ENCODE assay signal across 13 mouse cellular contexts in genomic region chr9:56882818-56883217, GRCm38 (mm10). TPM values are rescaled to one million over a fixed set of nuclear protein-coding genes. Genes with fewer than 3 reads are reported as not detected.
DNase-seq lines count a peak whose midpoint lies in the region; ATAC-seq lines count a peak whose summit lies in the region.
"Had no signal": no experiment of that assay in that cellular context is flagged by ENCODE, and none has a peak within 500 bp of the region (broad histone marks: within the 10 kb centered on the region; RNA-seq: fewer than 3 reads in every experiment).

No protein-coding gene starts in this region.

- ATAC-seq in lung, embryonic 15.5 days (ENCODE audit: borderline replicate concordance, extremely low read depth, low FRiP score, low TSS enrichment): no peak
- peak; percentile 44 for ATAC-seq in heart, embryonic 15.5 days (replicated peaks; ENCODE audit: insufficient number of reproducible peaks, insufficient read depth, low FRiP score, low read depth)
- ATAC-seq in limb, embryonic 11.5 days (ENCODE audit: insufficient number of reproducible peaks, low FRiP score, low TSS enrichment, low read depth): no peak
- ATAC-seq in forebrain, embryonic 11.5 days (replicated peaks; ENCODE audit: low FRiP score): no peak

- H3K27me3 ChIP-seq in lung, embryonic 15.5 days: no peaks in the 10 kb centered on the region
- no peaks in the 10 kb centered on the region for H3K27me3 ChIP-seq in heart, embryonic 15.5 days
- no peaks in the 10 kb centered on the region for H3K27me3 ChIP-seq in limb, embryonic 11.5 days (ENCODE audit: control insufficient read depth, insufficient read depth, low read length)
- no peaks in the 10 kb centered on the region for H3K27me3 ChIP-seq in forebrain, embryonic 11.5 days (ENCODE audit: control insufficient read depth, insufficient read depth, low read length)

- WGBS in lung, embryonic 15.5 days: 47% methylated on average over 12 of the region's 12 CpGs
- 57% methylated on average over 12 of the region's 12 CpGs for WGBS in heart, embryonic 15.5 days
- 60% methylated on average over 12 of the region's 12 CpGs for WGBS in limb, embryonic 11.5 days
- 83% methylated on average over 12 of the region's 12 CpGs for WGBS in forebrain, embryonic 11.5 days

- H3K27ac ChIP-seq in lung, embryonic 15.5 days: peak overlapping the region; percentile 76; the same call in 1 of the 2 replicates
- H3K27ac ChIP-seq in heart, embryonic 15.5 days: peak overlapping the region; percentile 73
- H3K27ac ChIP-seq in limb, embryonic 11.5 days (replicated peaks; ENCODE audit: low read depth, low read length): peak overlapping the region; percentile 79; the same call in 1 of the 2 replicates
- no peak overlapping the region for H3K27ac ChIP-seq in forebrain, embryonic 11.5 days (ENCODE audit: low read depth, low read length)

- no peak overlapping the region for H3K4me2 ChIP-seq in lung, embryonic 15.5 days
- H3K4me2 ChIP-seq in heart, embryonic 15.5 days: no peak overlapping the region
- H3K4me2 ChIP-seq in limb, embryonic 11.5 days (ENCODE audit: low read depth, severe bottlenecking): no peak overlapping the region
- H3K4me2 ChIP-seq in forebrain, embryonic 11.5 days (ENCODE audit: low read depth, low read length, severe bottlenecking): no peak overlapping the region

- H3K4me3 ChIP-seq in lung, embryonic 15.5 days: no peak overlapping the region
- H3K4me3 ChIP-seq in heart, embryonic 15.5 days: no peak overlapping the region
- no peak overlapping the region for H3K4me3 ChIP-seq in limb, embryonic 11.5 days (ENCODE audit: low read depth, low read length)
- no peak overlapping the region for H3K4me3 ChIP-seq in forebrain, embryonic 11.5 days (ENCODE audit: low read depth, low read length)
- H3K4me3 ChIP-seq: erythroblast, embryonic 14.5 days had no signal

- H3K9me3 ChIP-seq in lung, embryonic 15.5 days: no peaks in the 10 kb centered on the region
- H3K9me3 ChIP-seq in heart, embryonic 15.5 days (replicated peaks): no peaks in the 10 kb centered on the region
- no peaks in the 10 kb centered on the region for H3K9me3 ChIP-seq in limb, embryonic 11.5 days (ENCODE audit: control insufficient read depth, low read length)
- no peaks in the 10 kb centered on the region for H3K9me3 ChIP-seq in forebrain, embryonic 11.5 days (ENCODE audit: control insufficient read depth, low read length)

- DNase-seq in lung, postnatal 14 days: no peak
- DNase-seq in fibroblast of lung, adult 2 months (ENCODE audit: low read depth): peak; percentile 77
- no peak for DNase-seq in limb, embryonic 11.5 days (ENCODE audit: low spot score)
- no peak for DNase-seq in thymus, postnatal 25 days
- no peak for DNase-seq in forebrain, embryonic 11.5 days (ENCODE audit: low spot score)
- DNase-seq in left cerebral cortex, postnatal 36 days (ENCODE audit: low spot score in 2 of 2): no peak
- DNase-seq: right cerebral cortex, postnatal 4 days had no signal

- peaks cover 37% of the 10 kb centered on the region for H3K4me1 ChIP-seq in lung, embryonic 15.5 days
- H3K4me1 ChIP-seq in heart, embryonic 15.5 days (replicated peaks): peaks cover 47% of the 10 kb centered on the region
- peaks cover 19% of the 10 kb centered on the region; the same call in 1 of the 2 replicates for H3K4me1 ChIP-seq in limb, embryonic 11.5 days (ENCODE audit: control insufficient read depth, insufficient read depth, low read length)
- no peaks in the 10 kb centered on the region for H3K4me1 ChIP-seq in forebrain, embryonic 11.5 days (replicated peaks; ENCODE audit: control insufficient read depth, insufficient read depth, low read length)

- H3K36me3 ChIP-seq in lung, embryonic 15.5 days: 0 out of 2 replicates have a peak, but pooled peaks cover 5% of the 10 kb centered on the region
- H3K36me3 ChIP-seq in heart, embryonic 15.5 days: peaks cover 38% of the 10 kb centered on the region; the same call in 1 of the 2 replicates
- H3K36me3 ChIP-seq in limb, embryonic 11.5 days (ENCODE audit: control insufficient read depth, insufficient read depth, low read length): peaks cover 3% of the 10 kb centered on the region; the same call in 1 of the 2 replicates
- H3K36me3 ChIP-seq in forebrain, embryonic 11.5 days (ENCODE audit: control insufficient read depth, insufficient read depth, low read length): no peaks in the 10 kb centered on the region

- intact Hi-C loops in left cerebral cortex, postnatal 36 days (cut with DNase I): no loop called here

- H3K9ac ChIP-seq in lung, embryonic 15.5 days: no peak overlapping the region
- H3K9ac ChIP-seq in heart, embryonic 15.5 days: no peak overlapping the region
- no peak overlapping the region for H3K9ac ChIP-seq in limb, embryonic 11.5 days (ENCODE audit: low read length)
- H3K9ac ChIP-seq in forebrain, embryonic 11.5 days (ENCODE audit: low read length): no peak overlapping the region

RNA-seq across cellular contexts. Expression of gene Cspg4, which starts 18.0 kb away (rescaled TPM):
- polyA plus RNA-seq in lung, embryonic 15.5 days (2015; fragmentation: Nextera tagmentation; extraction: Ambion mirVana): 17.8 and 21.1 TPM in 2 replicates
- polyA plus RNA-seq in heart, embryonic 15.5 days (2015; fragmentation: Nextera tagmentation; extraction: Ambion mirVana): 28.9 and 38.3 TPM in 2 replicates
- 5.4 and 5.5 TPM in 2 replicates for polyA plus RNA-seq in limb, embryonic 11.5 days (2014; fragmentation: Nextera tagmentation; extraction: Ambion mirVana)
- polyA plus RNA-seq in forebrain, embryonic 11.5 days (2014; fragmentation: Nextera tagmentation; extraction: Ambion mirVana): 1.4 and 2.0 TPM in 2 replicates
- 10 to 100 TPM; 15.0 to 19.6 TPM for total RNA-seq in left cerebral cortex, postnatal 36 days (2021)
- total RNA-seq: hematopoietic stem cell, adult 5-6 weeks had no signal
- polyA plus RNA-seq: erythroblast, embryonic 14.5 days had no signal

RNA-seq across cellular contexts. Expression of gene Odf3l1, which starts 18.3 kb away (rescaled TPM):
- 0.60 and 0.72 TPM in 2 replicates for polyA plus RNA-seq in lung, embryonic 15.5 days (2015; fragmentation: Nextera tagmentation; extraction: Ambion mirVana)
- 0.38 and 0.62 TPM in 2 replicates for polyA plus RNA-seq in heart, embryonic 15.5 days (2015; fragmentation: Nextera tagmentation; extraction: Ambion mirVana)
- polyA plus RNA-seq in limb, embryonic 11.5 days (2014; fragmentation: Nextera tagmentation; extraction: Ambion mirVana): 0.41 and 0.77 TPM in 2 replicates
- not detected in 2 replicates for polyA plus RNA-seq in forebrain, embryonic 11.5 days (2014; fragmentation: Nextera tagmentation; extraction: Ambion mirVana)
- total RNA-seq in left cerebral cortex, postnatal 36 days (2021): not detected
- total RNA-seq: hematopoietic stem cell, adult 5-6 weeks; layer of hippocampus, postnatal 14 days had no signal
- polyA plus RNA-seq: erythroblast, embryonic 14.5 days; liver, embryonic 16.5 days had no signal

RNA-seq across cellular contexts. Expression of gene Snx33, which starts 45.4 kb away (rescaled TPM):
- 10.8 and 11.4 TPM in 2 replicates for polyA plus RNA-seq in lung, embryonic 15.5 days (2015; fragmentation: Nextera tagmentation; extraction: Ambion mirVana)
- 7.0 and 9.5 TPM in 2 replicates for polyA plus RNA-seq in heart, embryonic 15.5 days (2015; fragmentation: Nextera tagmentation; extraction: Ambion mirVana)
- 7.8 and 10.1 TPM in 2 replicates for polyA plus RNA-seq in limb, embryonic 11.5 days (2014; fragmentation: Nextera tagmentation; extraction: Ambion mirVana)
- polyA plus RNA-seq in forebrain, embryonic 11.5 days (2014; fragmentation: Nextera tagmentation; extraction: Ambion mirVana): 5.8 and 6.0 TPM in 2 replicates
- total RNA-seq in left cerebral cortex, postnatal 36 days (2021): 1 to 10 TPM; 6.9 to 7.9 TPM
- polyA plus RNA-seq: erythroblast, embryonic 14.5 days had no signal

RNA-seq across cellular contexts. Expression of gene Imp3, which starts 54.5 kb away (rescaled TPM):
- polyA plus RNA-seq in lung, embryonic 15.5 days (2015; fragmentation: Nextera tagmentation; extraction: Ambion mirVana): 78.0 and 82.1 TPM in 2 replicates
- polyA plus RNA-seq in heart, embryonic 15.5 days (2015; fragmentation: Nextera tagmentation; extraction: Ambion mirVana): 61.4 and 63.4 TPM in 2 replicates
- 70.9 and 73.6 TPM in 2 replicates for polyA plus RNA-seq in limb, embryonic 11.5 days (2014; fragmentation: Nextera tagmentation; extraction: Ambion mirVana)
- 63.6 and 65.4 TPM in 2 replicates for polyA plus RNA-seq in forebrain, embryonic 11.5 days (2014; fragmentation: Nextera tagmentation; extraction: Ambion mirVana)
- 10 to 100 TPM; 50.2 to 50.4 TPM for total RNA-seq in left cerebral cortex, postnatal 36 days (2021)
